Mouse (Mus musculus) hematopoietic stem cell, adult 5-6 weeks (primary cell): ENCODE data around the gene Colec11. TPM values are rescaled to one million over a fixed set of nuclear protein-coding genes. Genes with fewer than 3 reads are reported as not detected.

Experiments used
- ATAC-seq, 2 experiments: fragments of 125-278 bp in 1 of 2; replicated peaks in 1 of 2; 2 replicates each; pipeline ENCODE4 v1.8.0; 2016 to 2017; ENCODE audit warnings: inconsistent platforms in 2 of 2, mild to moderate bottlenecking in 2 of 2, moderate number of reproducible peaks in 2 of 2, low read depth in 1 of 2, moderate TSS enrichment in 1 of 2; ENCODE audit not compliant: low FRiP score in 2 of 2, poor library complexity in 2 of 2, severe bottlenecking in 2 of 2, insufficient read depth in 1 of 2, low TSS enrichment in 1 of 2
- total RNA-seq: library from RNA; stranded (forward); fragments of 172-1452, 232-1000 nt; gene quantifications from 2 replicates; pipeline ENCODE4 v1.2.3, GENCODE M21; 2017

The Colec11 gene
- total RNA-seq, 1 experiment from 2014 or later = not detected

- ATAC-seq = no peak
Observed at GRCm38 (mm10) chr12:28552299-28552698, 70.9 kb downstream of the Colec11 start, which contains the start of gene Dcdc2c. TSS of gene Dcdc2c (minus strand) at chr12:28552399.

- ATAC-seq = no peak
Observed at GRCm38 (mm10) chr12:28551775-28552174, 71.4 kb downstream of the Colec11 start.

GRCm38 (mm10) chr12:28548887-28549286 lies 74.3 kb downstream of the Colec11 start:
- no peak for ATAC-seq

Other genes starting within 250 kb of the Colec11 start
- not detected in 2 replicates for gene Dcdc2c, start 71.0 kb downstream of the Colec11 start, total RNA-seq
- gene Allc, start 40.9 kb downstream of the Colec11 start, total RNA-seq = not detected in 2 replicates
- 4,313 and 6,295 TPM in 2 replicates for gene Rps7, start 12.6 kb upstream of the Colec11 start, total RNA-seq
- 25.5 and 26.0 TPM in 2 replicates for gene Rnaseh1, start 26.2 kb upstream of the Colec11 start, total RNA-seq
- gene Adi1, start 51.9 kb upstream of the Colec11 start, total RNA-seq = 26.1 and 45.0 TPM in 2 replicates
- gene Trappc12, start 127.1 kb upstream of the Colec11 start, total RNA-seq = 51.4 and 57.8 TPM in 2 replicates
- 18.7 and 25.6 TPM in 2 replicates for gene Eipr1, start 128.4 kb upstream of the Colec11 start, total RNA-seq